Mouse (Mus musculus): ENCODE data around the gene Gm1553. TPM values are rescaled to one million over a fixed set of nuclear protein-coding genes. Genes with fewer than 3 reads are reported as not detected.

Gene Gm1553
- polyA plus RNA-seq (2012; rRNA removed): not detected in 2 replicates

DNA sequence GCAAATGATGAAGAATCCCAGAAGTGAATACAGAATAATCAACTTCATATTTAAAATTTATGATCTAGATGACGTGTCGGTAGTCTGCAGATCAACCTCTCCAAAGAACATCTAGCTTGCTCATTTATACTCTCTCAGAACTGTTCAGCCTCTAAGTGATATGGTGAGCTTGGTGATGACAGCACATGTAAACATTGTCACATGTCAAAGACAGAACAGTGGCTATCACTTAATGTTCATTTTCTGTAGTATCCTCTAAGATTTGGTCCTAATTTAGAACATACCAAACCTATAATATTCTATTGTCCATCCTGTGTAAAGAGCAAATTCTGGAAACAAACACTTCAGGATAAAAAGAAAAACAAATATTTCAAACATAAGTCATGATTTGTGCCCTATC, at the start of gene Gm1553:
TSS of gene Gm1553 (minus strand) at position 101 of the 400 bp plus-strand sequence.

Other genes with a start within 250 kb of the Gm1553 start
- not detected in 2 replicates for gene 4932415D10Rik, start 176.0 kb downstream of the Gm1553 start, polyA plus RNA-seq (2012; rRNA removed)
- 5.9 and 6.0 TPM in 2 replicates for gene Gm4924, start 138.4 kb downstream of the Gm1553 start, polyA plus RNA-seq (2012; rRNA removed)
- gene 1190007I07Rik, start 130.6 kb upstream of the Gm1553 start, polyA plus RNA-seq (2012; rRNA removed): 36.4 and 38.5 TPM in 2 replicates
- 104 TPM in 2 replicates for gene Tdg, start 137.2 kb upstream of the Gm1553 start, polyA plus RNA-seq (2012; rRNA removed)
- gene Glt8d2, start 198.0 kb upstream of the Gm1553 start, polyA plus RNA-seq (2012; rRNA removed): 1.7 and 2.1 TPM in 2 replicates
- 31.6 and 35.1 TPM in 2 replicates for gene Hcfc2, start 203.5 kb upstream of the Gm1553 start, polyA plus RNA-seq (2012; rRNA removed)